Mouse (Mus musculus) thymus, adult 2 months (tissue): ENCODE measurements at regions not wholly inside any gene's neighbourhood (a gene's known extent, or its start where the extent isn't known, plus 50 kb on each side); places are given as distances from the start of the nearest gene placed in this dataset.

ENCODE experiments used
- DNase-seq: peaks from one replicate; pipeline ENCODE4 v3.0.0; 2021
- H3K27ac ChIP-seq: fragments of 200-500 bp; 2 replicates; pipeline ENCODE4 v1.5.1; 2012; ENCODE audit warnings: low read length, control low read depth; ENCODE audit not compliant: control insufficient read depth, insufficient read depth
- H3K27me3 ChIP-seq: fragments of 200-500 bp; 2 replicates; pipeline ENCODE4 v1.6.1; 2012; ENCODE audit warnings: mild to moderate bottlenecking, low read length, moderate library complexity, mixed read lengths; ENCODE audit not compliant: control insufficient read depth, insufficient read depth
- H3K36me3 ChIP-seq: fragments of 200-500 bp; 2 replicates; pipeline ENCODE4 v1.6.1; 2012; ENCODE audit warnings: mild to moderate bottlenecking, low read length, moderate library complexity; ENCODE audit not compliant: control insufficient read depth, insufficient read depth
- H3K4me1 ChIP-seq: fragments of 200-500 bp; replicated peaks from 2 replicates; pipeline ENCODE4 v1.6.1; 2012; ENCODE audit warnings: low read length; ENCODE audit not compliant: control insufficient read depth, insufficient read depth
- H3K4me3 ChIP-seq: fragments of 200-500 bp; 2 replicates; pipeline ENCODE4 v1.5.1; 2012; ENCODE audit warnings: mild to moderate bottlenecking, low read length, control low read depth, moderate library complexity; ENCODE audit not compliant: control insufficient read depth, insufficient read depth
- CTCF ChIP-seq: fragments of 200-500 bp; IDR thresholded peaks from 2 replicates; pipeline ENCODE4 v1.5.1; 2012; ENCODE audit warnings: mild to moderate bottlenecking, control low read depth, low read length, moderate library complexity, borderline replicate concordance; ENCODE audit not compliant: control insufficient read depth, poor library complexity, insufficient read depth; ENCODE audit errors: extremely low read depth
- POLR2A ChIP-seq: fragments of 200-500 bp; IDR thresholded peaks from 2 replicates; pipeline ENCODE4 v1.6.1; 2012; ENCODE audit warnings: mild to moderate bottlenecking, low read length, control low read depth, moderate library complexity; ENCODE audit not compliant: control insufficient read depth, poor library complexity, insufficient read depth; ENCODE audit errors: extremely low read depth
- WGBS: fragments of 180-500 bp; shearing (Covaris S2); methylation state at CpG from one replicate; pipeline ENCODE4 v1.1.7; 2018; 5-methylcytosine and 5-hydroxymethylcytosine counted together

DNA sequence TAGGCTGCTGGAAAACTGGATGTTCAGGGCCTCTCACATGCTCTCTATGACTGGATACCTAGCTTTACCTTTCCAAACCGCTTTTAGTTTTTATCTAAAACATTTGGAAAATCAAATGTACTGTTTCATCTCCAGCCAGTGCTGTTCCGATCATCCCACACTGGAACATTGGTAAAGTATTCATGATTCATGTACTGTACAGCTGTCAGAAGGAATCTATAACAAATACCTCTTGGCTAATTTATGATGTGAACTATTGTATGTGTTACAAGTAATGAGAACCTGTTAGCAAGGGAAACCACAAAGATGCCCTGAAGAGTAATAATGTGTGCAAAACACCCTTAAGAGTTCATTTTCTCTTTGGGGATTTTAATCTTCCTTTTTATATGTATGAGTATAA is 190.6 kb downstream of the Lurap1l start:
- DNase-seq: no peak
- no peak for TF ChIP-seq CTCF
- no peak for TF ChIP-seq POLR2A
- no peak overlapping the region for H3K27ac ChIP-seq
- WGBS: 91% methylated on average over 2 of the region's 2 CpGs
- H3K36me3 ChIP-seq: no peaks in the 10 kb centered on the region
- no peaks in the 10 kb centered on the region for H3K4me1 ChIP-seq
- H3K27me3 ChIP-seq: no peaks in the 10 kb centered on the region
- no peak overlapping the region for H3K4me3 ChIP-seq

DNA sequence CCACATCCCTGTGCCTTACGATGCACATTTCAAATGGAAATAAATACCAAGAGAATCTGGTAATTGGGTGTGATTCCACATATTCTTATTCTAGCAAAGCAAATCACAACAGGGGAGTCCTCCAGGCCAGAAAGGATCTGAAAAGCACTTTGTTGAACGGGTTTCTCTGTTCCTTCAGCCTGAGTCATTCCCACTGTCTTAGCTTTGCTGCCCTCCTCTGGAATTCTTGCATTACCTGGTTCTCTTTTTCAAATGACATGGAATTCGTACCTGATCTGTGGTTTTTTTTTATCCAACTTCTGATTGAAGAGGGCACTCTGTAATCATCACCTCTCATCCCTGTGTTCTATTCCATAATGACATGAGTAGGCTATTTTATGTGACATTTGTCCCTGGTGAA is 200.9 kb downstream of the Lurap1l start:
- H3K36me3 ChIP-seq: no peaks in the 10 kb centered on the region
- no peak for TF ChIP-seq POLR2A
- no peak for TF ChIP-seq CTCF
- no peaks in the 10 kb centered on the region for H3K4me1 ChIP-seq
- no peak for DNase-seq
- H3K4me3 ChIP-seq: no peak overlapping the region
- H3K27me3 ChIP-seq: no peaks in the 10 kb centered on the region
- no peak overlapping the region for H3K27ac ChIP-seq
- WGBS: 55% methylated on average over 3 of the region's 3 CpGs

DNA sequence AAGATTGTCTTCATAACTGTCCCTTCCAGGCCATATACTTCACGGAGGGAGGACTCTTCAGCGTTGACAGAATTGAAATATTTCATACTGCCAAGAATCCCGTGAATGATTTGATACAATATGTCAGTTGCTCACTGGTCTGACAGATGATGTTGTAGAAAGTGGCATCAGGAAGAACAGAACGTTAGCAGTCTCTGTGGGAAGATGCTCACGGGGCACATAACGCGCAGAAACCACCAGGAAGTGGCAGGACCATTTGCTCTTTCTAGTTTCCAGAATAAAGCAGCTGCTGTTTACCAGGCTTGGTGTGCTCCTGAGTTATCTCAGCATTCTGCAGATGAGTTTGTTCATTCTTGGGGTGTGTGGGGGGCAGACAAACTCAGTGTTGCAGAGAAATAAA is 206.0 kb downstream of the Lurap1l start:
- no peaks in the 10 kb centered on the region for H3K27me3 ChIP-seq
- H3K27ac ChIP-seq: no peak overlapping the region
- no peaks in the 10 kb centered on the region for H3K4me1 ChIP-seq
- no peak for DNase-seq
- H3K36me3 ChIP-seq: no peaks in the 10 kb centered on the region
- H3K4me3 ChIP-seq: no peak overlapping the region
- TF ChIP-seq POLR2A (no peak), CTCF (no peak)
- WGBS: 87% methylated on average over 7 of the region's 7 CpGs

DNA sequence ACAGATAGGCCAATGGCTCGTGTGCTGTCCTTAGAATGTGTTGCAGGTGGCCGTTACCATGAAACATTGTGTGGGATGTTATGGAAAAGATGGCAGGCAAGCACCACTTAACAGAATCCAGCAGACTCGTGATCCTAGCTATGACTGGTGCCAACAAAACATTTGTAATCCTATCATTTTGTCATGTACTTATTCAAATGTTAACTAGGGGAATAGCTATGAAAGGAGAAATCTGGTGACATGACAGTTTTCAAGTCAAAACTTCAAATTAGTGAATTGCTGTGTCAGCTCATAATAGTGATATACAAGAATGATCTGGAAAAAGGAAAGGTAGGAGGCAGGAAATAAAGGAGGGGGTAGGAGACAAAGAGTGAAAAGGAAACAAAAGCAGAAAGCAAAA is 213.7 kb downstream of the Lurap1l start:
- TF ChIP-seq POLR2A (no peak), CTCF (no peak)
- H3K27ac ChIP-seq: no peak overlapping the region

DNA sequence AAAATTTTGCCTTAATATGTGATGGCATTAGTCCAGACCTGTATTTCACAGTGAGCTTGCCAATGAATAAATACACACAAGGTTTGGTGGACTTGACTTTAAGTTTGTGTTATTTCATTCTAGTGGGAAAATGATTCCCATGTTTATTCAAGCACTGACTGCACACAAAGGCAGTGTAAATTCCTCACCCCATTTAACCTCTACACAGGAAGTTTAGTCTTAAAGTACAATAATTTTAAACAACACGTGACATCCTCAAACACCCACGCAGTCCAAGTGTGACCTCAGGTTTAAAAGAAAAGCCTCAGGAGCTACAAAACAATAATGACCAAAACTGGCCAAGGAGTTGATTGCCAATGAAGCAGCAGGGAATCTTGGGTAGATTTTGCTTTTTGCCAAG is 219.4 kb downstream of the Lurap1l start:
- Histone ChIP-seq H3K27ac (no peak overlapping the region), H3K36me3 (no peaks in the 10 kb centered on the region), H3K4me3 (no peak overlapping the region), H3K4me1 (no peaks in the 10 kb centered on the region), H3K27me3 (no peaks in the 10 kb centered on the region)
- DNase-seq: no peak
- TF ChIP-seq POLR2A: no peak
- TF ChIP-seq CTCF: no peak
- WGBS: 44% methylated on average over 2 of the region's 2 CpGs

More for the DNA sequence above, 213.7 kb downstream of the Lurap1l start:
- no peak for DNase-seq
- no peaks in the 10 kb centered on the region for H3K36me3 ChIP-seq
- no peaks in the 10 kb centered on the region for H3K27me3 ChIP-seq
- WGBS: 82% methylated on average over 3 of the region's 3 CpGs
- no peaks in the 10 kb centered on the region for H3K4me1 ChIP-seq
- no peak overlapping the region for H3K4me3 ChIP-seq

DNA sequence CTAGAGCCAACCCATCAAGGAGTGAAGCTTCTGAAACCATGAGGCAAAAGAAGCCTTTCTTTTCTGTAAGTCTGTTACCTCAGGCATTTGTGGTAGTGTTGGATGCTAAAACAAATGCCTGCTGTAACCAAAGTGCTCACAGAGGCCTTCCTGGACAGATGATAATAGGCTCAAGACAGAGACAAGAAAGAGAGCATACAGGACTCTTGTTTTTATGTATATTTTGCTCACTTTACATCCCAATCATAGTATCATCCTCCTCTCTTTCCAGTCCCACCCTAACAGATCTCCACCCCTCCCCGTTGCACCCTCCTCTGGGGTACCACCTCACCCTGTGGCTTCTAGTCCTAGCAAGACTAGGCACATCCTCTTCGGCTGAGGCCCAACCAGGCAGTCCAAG is 262.7 kb downstream of the Lurap1l start:
- no peaks in the 10 kb centered on the region for H3K36me3 ChIP-seq
- no peak overlapping the region for H3K4me3 ChIP-seq
- DNase-seq: no peak
- WGBS: 86% methylated on average over 2 of the region's 2 CpGs
- no peak overlapping the region for H3K27ac ChIP-seq
- no peaks in the 10 kb centered on the region for H3K27me3 ChIP-seq
- no peaks in the 10 kb centered on the region for H3K4me1 ChIP-seq
- TF ChIP-seq CTCF (no peak), POLR2A (no peak)

DNA sequence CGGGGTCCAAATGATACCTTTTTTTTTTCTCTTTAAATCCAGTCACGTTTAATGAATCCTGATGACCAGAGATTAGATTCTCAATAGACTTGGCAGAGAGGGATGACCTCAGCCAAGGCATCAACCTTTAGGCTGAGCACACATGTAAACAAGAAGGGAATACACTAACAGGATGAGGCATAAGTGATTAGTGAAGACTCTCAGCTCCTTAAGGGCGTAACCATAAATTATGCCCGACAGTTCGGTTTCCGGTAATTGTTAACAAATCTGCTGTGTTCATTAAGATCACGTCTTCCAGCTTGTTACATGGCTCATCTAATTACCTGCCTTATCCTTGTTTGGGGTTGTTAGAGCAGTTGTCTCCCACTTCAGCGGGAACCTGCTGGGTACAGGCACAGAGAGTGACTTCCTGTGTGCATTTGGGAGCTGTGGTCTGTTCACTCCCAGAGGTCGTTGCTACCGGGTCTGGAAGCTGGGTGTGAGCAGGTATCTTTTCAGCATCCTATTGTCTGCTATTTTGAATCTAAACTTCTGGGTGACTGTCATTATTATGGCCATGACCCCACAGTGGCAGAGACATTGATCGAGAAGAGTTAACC is 265.1 kb downstream of the Mpdz start:
- Histone ChIP-seq H3K27ac (no peak overlapping the region), H3K36me3 (no peaks in the 10 kb centered on the region), H3K4me1 (no peaks in the 10 kb centered on the region), H3K27me3 (no peaks in the 10 kb centered on the region), H3K4me3 (no peak overlapping the region)
- no peak for DNase-seq
- TF ChIP-seq CTCF (no peak), POLR2A (no peak)
- WGBS: 50% methylated on average over 11 of the region's 11 CpGs

DNA sequence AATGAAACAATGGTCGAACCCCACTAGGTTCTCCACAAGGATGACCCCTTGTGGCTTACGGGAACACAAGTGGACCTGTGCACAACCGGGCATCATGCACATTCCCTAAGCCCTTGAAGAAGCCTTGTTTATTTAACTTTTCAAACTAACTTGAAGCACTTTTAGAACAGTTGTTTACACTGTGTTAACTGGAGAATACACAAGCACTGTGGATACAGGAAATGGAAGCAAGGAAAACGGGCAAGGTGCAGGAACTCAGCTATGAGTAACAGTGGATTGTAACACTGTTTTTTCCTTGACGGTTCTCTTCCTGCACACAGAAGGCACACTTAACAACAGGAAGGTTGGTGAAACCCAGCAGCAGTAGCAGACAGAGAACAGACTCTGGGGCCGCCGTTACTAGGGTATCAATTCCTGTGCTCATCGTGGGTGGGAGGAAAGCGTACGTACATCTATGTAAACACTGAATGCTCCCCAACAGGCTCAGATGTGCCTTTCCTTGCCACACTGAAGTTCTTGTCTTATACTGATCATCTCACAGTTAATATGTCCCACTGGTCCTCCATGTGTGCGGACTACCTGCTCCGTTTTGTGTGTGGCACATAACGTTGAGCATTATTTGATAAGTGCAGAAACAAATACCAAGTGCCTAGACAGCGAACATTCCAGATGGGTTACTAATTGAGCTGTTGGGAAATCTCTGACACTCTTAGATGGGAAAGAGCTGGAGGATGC is 264.4 kb downstream of the Mpdz start:
- Histone ChIP-seq H3K27ac (no peak overlapping the region), H3K4me3 (no peak overlapping the region), H3K36me3 (no peaks in the 10 kb centered on the region), H3K4me1 (no peaks in the 10 kb centered on the region), H3K27me3 (no peaks in the 10 kb centered on the region)
- no peak for TF ChIP-seq POLR2A
- no peak for TF ChIP-seq CTCF
- 65% methylated on average over 14 of the region's 14 CpGs for whole genome bisulfite sequencing
- DNase-seq: no peak
